Mouse (Mus musculus): Measurements from ENCODE around the gene Timd2.

GRCm38 (mm10) chr11:46629211-46629795 is 77.6 kb downstream of the Timd2 start, which contains the start of gene Dppa1:
- TF ChIP-seq CTCF (IDR thresholded peaks at IDR 0.05; ENCODE audit: low read depth), result no peak
- TF ChIP-seq EP300 (optimal IDR thresholded peaks at IDR 0.05), result no peak
